Mouse (Mus musculus) spleen, postnatal 0 days (tissue): ENCODE measurements around the gene Pgk2. TPM values are rescaled to one million over a fixed set of nuclear protein-coding genes. Genes with fewer than 3 reads are reported as not detected.

Source experiments
- polyA plus RNA-seq: library from polyadenylated mRNA; unstranded; fragments of >200 nt; fragmentation: Nextera tagmentation; extraction: Ambion mirVana; gene quantifications from 2 replicates; pipeline ENCODE4 v1.2.1, GENCODE M21; 2015

The Pgk2 gene
- not detected in 2 replicates for polyA plus RNA-seq

DNA sequence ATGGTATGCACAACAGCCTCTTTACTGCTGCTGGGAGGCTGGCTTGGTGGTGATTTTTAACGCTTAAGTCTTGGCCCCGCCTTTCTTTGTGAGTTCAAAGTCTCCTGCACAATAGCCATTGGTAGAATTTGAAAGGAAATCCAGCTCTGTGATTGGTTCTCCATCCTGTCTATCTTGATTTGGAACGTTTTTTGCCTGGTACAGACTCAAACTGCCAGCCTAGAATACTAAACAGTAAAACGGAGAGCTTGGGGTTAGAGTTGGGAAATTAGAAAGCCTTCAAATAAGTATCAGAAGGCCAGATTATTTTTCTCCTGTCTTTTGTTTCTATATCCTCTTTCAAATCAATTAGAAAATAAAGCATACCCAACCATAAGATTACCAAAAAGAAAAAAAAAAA, at the start of gene Pgk2:
Gene Pgk2, minus strand, starts transcription at position 101 of the 400 bp plus-strand sequence.

GRCm38 (mm10) chr17:40242135-40242534, 33.7 kb upstream of the Pgk2 start, which contains the start of gene Crisp3:
Crisp3 (minus strand) TSS chr17:40242288.

Other genes starting within 250 kb of the Pgk2 start
- not detected in 2 replicates for gene AC192777.2, start 113.2 kb downstream of the Pgk2 start, polyA plus RNA-seq
- gene Crisp3, start 33.6 kb upstream of the Pgk2 start, polyA plus RNA-seq: not detected in 2 replicates
- not detected in 2 replicates for gene Crisp1, start 110.6 kb upstream of the Pgk2 start, polyA plus RNA-seq